Mouse (Mus musculus) frontal cortex, postnatal 25 days (tissue): ENCODE data around the gene Hspb2.

Experiments used
- DNase-seq, 2 experiments: peaks; one replicate each; pipeline ENCODE4 v3.0.0; 2022; ENCODE audit warnings: low spot score in 2 of 2

The Hspb2 gene

GRCm38 (mm10) chr9:50714188-50714587, 38.0 kb downstream of the Hspb2 start:
- DNase-seq: no peak

- no peak for DNase-seq
These were observed 40.8 kb downstream of the Hspb2 start for GRCm38 (mm10) chr9:50711337-50711736.

GRCm38 (mm10) chr9:50709108-50709507, 43.0 kb downstream of the Hspb2 start:
- no peak for DNase-seq

GRCm38 (mm10) chr9:50704907-50705306, 47.2 kb downstream of the Hspb2 start:
- no peak for DNase-seq
